Mouse (Mus musculus): ENCODE measurements around the gene Pik3cg.

Gene Pik3cg

GRCm38 (mm10) chr12:32201070-32201585 is 7.3 kb downstream of the Pik3cg start:
- no peak for DNase-seq (ENCODE audit: low spot score)

- DNase-seq (ENCODE audit: low spot score): no peak
Observed at GRCm38 (mm10) chr12:32200387-32201069, 7.9 kb downstream of the Pik3cg start.

- no peak for DNase-seq (ENCODE audit: low spot score)
Observed at GRCm38 (mm10) chr12:32199422-32199821, 9.0 kb downstream of the Pik3cg start.

GRCm38 (mm10) chr12:32198025-32198424 is 10.4 kb downstream of the Pik3cg start:
- no peak for DNase-seq (ENCODE audit: low spot score)

- DNase-seq (ENCODE audit: low spot score): no peak
Observed at GRCm38 (mm10) chr12:32195000-32195399, 13.5 kb downstream of the Pik3cg start.

- no peak for DNase-seq (ENCODE audit: low spot score)
Observed at GRCm38 (mm10) chr12:32194358-32194757, 14.1 kb downstream of the Pik3cg start.

GRCm38 (mm10) chr12:32190927-32191326 is 17.5 kb downstream of the Pik3cg start:
- no peak for DNase-seq (ENCODE audit: low spot score)

GRCm38 (mm10) chr12:32187668-32188236 is 20.7 kb downstream of the Pik3cg start:
- DNase-seq (ENCODE audit: low spot score): no peak

GRCm38 (mm10) chr12:32186627-32187255 is 21.7 kb downstream of the Pik3cg start:
- no peak for DNase-seq (ENCODE audit: low spot score)

- no peak for DNase-seq (ENCODE audit: low spot score)
Observed at GRCm38 (mm10) chr12:32184874-32185273, 23.6 kb downstream of the Pik3cg start.

GRCm38 (mm10) chr12:32183584-32183983 is 24.9 kb downstream of the Pik3cg start:
- DNase-seq (ENCODE audit: low spot score): no peak

GRCm38 (mm10) chr12:32182632-32183419 is 25.6 kb downstream of the Pik3cg start:
- DNase-seq (ENCODE audit: low spot score): no peak

- DNase-seq (ENCODE audit: low spot score): no peak
Observed at GRCm38 (mm10) chr12:32181885-32182284, 26.6 kb downstream of the Pik3cg start.

GRCm38 (mm10) chr12:32174437-32174836 is 34.0 kb downstream of the Pik3cg start:
- no peak for DNase-seq (ENCODE audit: low spot score)

GRCm38 (mm10) chr12:32172826-32173225 is 35.6 kb downstream of the Pik3cg start:
- no peak for DNase-seq (ENCODE audit: low spot score)

GRCm38 (mm10) chr12:32169164-32169563 is 39.3 kb downstream of the Pik3cg start:
- DNase-seq (ENCODE audit: low spot score): no peak

GRCm38 (mm10) chr12:32168751-32169150 is 39.7 kb downstream of the Pik3cg start:
- DNase-seq (ENCODE audit: low spot score): no peak

- DNase-seq (ENCODE audit: low spot score): no peak
Observed at GRCm38 (mm10) chr12:32163706-32164105, 44.8 kb downstream of the Pik3cg start.

- no peak for DNase-seq (ENCODE audit: low spot score)
Observed at GRCm38 (mm10) chr12:32158757-32159156, 49.7 kb downstream of the Pik3cg start.

- no peak for DNase-seq (ENCODE audit: low spot score)
Observed at GRCm38 (mm10) chr12:32146606-32147005, 61.9 kb downstream of the Pik3cg start.

GRCm38 (mm10) chr12:32145651-32146050 is 62.8 kb downstream of the Pik3cg start:
- no peak for DNase-seq (ENCODE audit: low spot score)

GRCm38 (mm10) chr12:32144513-32144912 is 63.9 kb downstream of the Pik3cg start:
- peak; percentile 45 for DNase-seq (ENCODE audit: low spot score)

All from testis, postnatal 14 days (tissue).